In the genomic region with DNA sequence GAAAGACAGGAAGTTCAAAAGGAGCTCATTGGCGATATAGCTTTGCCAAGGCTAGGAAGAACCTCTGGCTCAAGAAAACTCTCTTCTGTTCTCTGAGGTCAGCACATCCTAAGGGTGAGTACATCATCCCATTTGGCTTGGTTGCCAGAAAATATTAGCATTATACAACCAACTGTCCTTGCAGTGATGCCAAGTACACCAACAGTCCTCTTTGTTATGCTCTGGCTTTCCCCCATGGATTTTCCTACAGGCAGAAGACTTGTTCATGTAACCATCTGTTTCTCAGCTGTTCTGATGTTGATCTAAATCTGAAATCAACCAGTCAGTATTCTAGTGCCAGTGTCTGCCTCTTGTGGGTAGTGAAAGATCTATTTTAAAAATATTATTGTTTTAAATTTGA, we compare ENCODE assay signal across 20 mouse cellular contexts.
A peak's percentile ranks its signal among the peaks of the same experiment; 100 is the strongest.
DNase-seq lines count a peak whose midpoint lies in the region; ATAC-seq lines count a peak whose summit lies in the region.
"Had no signal": no experiment of that assay in that cellular context is flagged by ENCODE, and none has a peak within 500 bp of the region (broad histone marks: within the 10 kb centered on the region; RNA-seq: fewer than 3 reads in every experiment).

No protein-coding gene starts in this region.

- 0 out of 2 replicates have a peak, but pooled peaks cover 5% of the 10 kb centered on the region for H3K27me3 ChIP-seq in hindbrain, embryonic 15.5 days
- H3K27me3 ChIP-seq in hindbrain, embryonic 10.5 days (ENCODE audit: insufficient read depth, poor library complexity, severe bottlenecking) = peaks cover 31% of the 10 kb centered on the region
- H3K27me3 ChIP-seq: heart, embryonic 12.5 days; liver, embryonic 13.5 days; stomach, embryonic 15.5 days had no signal

- H3K4me3 ChIP-seq in hindbrain, embryonic 15.5 days = no peak overlapping the region
- H3K4me3 ChIP-seq in hindbrain, embryonic 10.5 days = no peak overlapping the region
- H3K4me3 ChIP-seq: embryonic facial prominence, embryonic 13.5 days; heart, embryonic 12.5 days; limb, embryonic 10.5 days; liver, embryonic 13.5 days; midbrain, embryonic 10.5 days; myocyte; stomach, embryonic 15.5 days had no signal

- H3K9me3 ChIP-seq in hindbrain, embryonic 15.5 days = no peaks in the 10 kb centered on the region
- H3K9me3 ChIP-seq in hindbrain, embryonic 10.5 days = no peaks in the 10 kb centered on the region
- H3K9me3 ChIP-seq: embryonic facial prominence, embryonic 13.5 days; heart, embryonic 12.5 days; limb, embryonic 10.5 days; liver, embryonic 13.5 days; midbrain, embryonic 10.5 days; stomach, embryonic 15.5 days had no signal

- H3K4me1 ChIP-seq in hindbrain, embryonic 15.5 days (replicated peaks) = no peaks in the 10 kb centered on the region
- no peaks in the 10 kb centered on the region for H3K4me1 ChIP-seq in hindbrain, embryonic 10.5 days (replicated peaks)
- H3K4me1 ChIP-seq: embryonic facial prominence, embryonic 13.5 days; heart, embryonic 12.5 days; limb, embryonic 10.5 days; liver, embryonic 13.5 days; midbrain, embryonic 10.5 days; stomach, embryonic 15.5 days had no signal

- no peak overlapping the region for H3K4me2 ChIP-seq in hindbrain, embryonic 15.5 days
- H3K4me2 ChIP-seq: embryonic facial prominence, embryonic 13.5 days; heart, embryonic 12.5 days; liver, embryonic 13.5 days; stomach, embryonic 15.5 days had no signal

- 85% methylated on average over 1 of the region's 1 CpGs for WGBS in hindbrain, embryonic 15.5 days
- WGBS in hindbrain, embryonic 10.5 days = 84% methylated on average over 1 of the region's 1 CpGs

- no peaks in the 10 kb centered on the region for H3K36me3 ChIP-seq in hindbrain, embryonic 15.5 days
- H3K36me3 ChIP-seq in hindbrain, embryonic 10.5 days = no peaks in the 10 kb centered on the region
- H3K36me3 ChIP-seq: embryonic facial prominence, embryonic 13.5 days; heart, embryonic 12.5 days; limb, embryonic 10.5 days; liver, embryonic 13.5 days; midbrain, embryonic 10.5 days; stomach, embryonic 15.5 days had no signal

- DNase-seq in cerebellum, postnatal 10 days = peak; percentile 20 to 26
- no peak for DNase-seq in cerebellum, adult 9-10 months
- no peak for DNase-seq in hindbrain, embryonic 10.5 days (ENCODE audit: low spot score)
- DNase-seq in Muller cell, postnatal 12 days (ENCODE audit: inconsistent ontology term) = peak; percentile 47
- DNase-seq in layer of hippocampus, adult 9-11 months = peak; percentile 49
- no peak for DNase-seq in kidney, postnatal 36 days
- no peak for DNase-seq in thymus, postnatal 36 days
- DNase-seq: cerebellum, adult 18-20 months; heart, postnatal 36 days; kidney, postnatal 14 days; liver, embryonic 13.5 days; spleen, adult 18-20 months had no signal

- H3K9ac ChIP-seq in hindbrain, embryonic 15.5 days = no peak overlapping the region
- H3K9ac ChIP-seq: embryonic facial prominence, embryonic 13.5 days; heart, embryonic 12.5 days; liver, embryonic 13.5 days; stomach, embryonic 15.5 days had no signal

- ATAC-seq in hindbrain, embryonic 15.5 days (ENCODE audit: low FRiP score, low read depth) = peak; percentile 59; the same call in 1 of the 2 replicates
- ATAC-seq: lung, postnatal 0 days had no signal

- H3K27ac ChIP-seq in hindbrain, embryonic 15.5 days (replicated peaks) = no peak overlapping the region
- H3K27ac ChIP-seq in hindbrain, embryonic 10.5 days = no peak overlapping the region
- H3K27ac ChIP-seq: embryonic facial prominence, embryonic 13.5 days; limb, embryonic 10.5 days; liver, embryonic 13.5 days; midbrain, embryonic 10.5 days; stomach, embryonic 15.5 days had no signal

Comparison
In these comparisons a context has a peak if more than half of its experiments do, and no peak if none do; other contexts are left out.
1. DNase-seq: peak in cerebellum, postnatal 10 days (2 of 2), Muller cell, postnatal 12 days (single experiment) and layer of hippocampus, adult 9-11 months (single experiment); none in cerebellum, adult 9-10 months (single experiment), hindbrain, embryonic 10.5 days (single experiment), kidney, postnatal 36 days (0 of 2) and thymus, postnatal 36 days (0 of 2).